17 mouse cellular contexts compared by ENCODE assay signal in genomic region chr9:101610806-101611443, GRCm38 (mm10).
"Had no signal": no experiment of that assay in that cellular context is flagged by ENCODE, and none has a peak within 500 bp of the region (broad histone marks: within the 10 kb centered on the region; RNA-seq: fewer than 3 reads in every experiment).

No protein-coding gene starts in this region.

- H3K9ac ChIP-seq: limb, embryonic 13.5 days; liver, embryonic 12.5 days; liver, embryonic 15.5 days; midbrain, embryonic 12.5 days; midbrain, embryonic 15.5 days; neural tube, embryonic 12.5 days; neural tube, embryonic 15.5 days had no signal

- ATAC-seq: liver, embryonic 12.5 days; midbrain, embryonic 15.5 days had no signal

- H3K4me1 ChIP-seq: limb, embryonic 10.5 days; limb, embryonic 13.5 days; liver, embryonic 12.5 days; liver, embryonic 15.5 days; midbrain, embryonic 12.5 days; midbrain, embryonic 15.5 days; neural tube, embryonic 12.5 days had no signal

- H3K9me3 ChIP-seq: limb, embryonic 10.5 days; limb, embryonic 13.5 days; liver, embryonic 12.5 days; liver, embryonic 15.5 days; midbrain, embryonic 12.5 days; midbrain, embryonic 15.5 days; neural tube, embryonic 12.5 days; neural tube, embryonic 15.5 days had no signal

- H3K4me3 ChIP-seq: layer of hippocampus, adult 2 months; limb, embryonic 10.5 days; limb, embryonic 13.5 days; liver, embryonic 12.5 days; liver, embryonic 15.5 days; midbrain, embryonic 12.5 days; midbrain, embryonic 15.5 days; neural tube, embryonic 12.5 days; neural tube, embryonic 15.5 days had no signal

- DNase-seq: layer of hippocampus, adult 9-11 months; lung, adult 2 months; right cerebral cortex, postnatal 25 days; spleen, adult 18-20 months; thymus, adult 2 months; thymus, postnatal 14 days had no signal

- H3K27ac ChIP-seq: kidney, postnatal 0 days; layer of hippocampus, adult 2 months; limb, embryonic 10.5 days; limb, embryonic 13.5 days; liver, embryonic 12.5 days; liver, embryonic 15.5 days; macrophage; midbrain, embryonic 12.5 days; midbrain, embryonic 15.5 days; neural tube, embryonic 12.5 days; neural tube, embryonic 15.5 days had no signal

- H3K27me3 ChIP-seq: limb, embryonic 13.5 days; liver, embryonic 12.5 days; liver, embryonic 15.5 days; midbrain, embryonic 15.5 days; neural tube, embryonic 12.5 days; neural tube, embryonic 15.5 days had no signal

- H3K36me3 ChIP-seq: limb, embryonic 10.5 days; limb, embryonic 13.5 days; liver, embryonic 12.5 days; liver, embryonic 15.5 days; midbrain, embryonic 12.5 days; midbrain, embryonic 15.5 days; neural tube, embryonic 12.5 days; neural tube, embryonic 15.5 days had no signal

- H3K4me2 ChIP-seq: limb, embryonic 13.5 days; liver, embryonic 12.5 days; liver, embryonic 15.5 days; midbrain, embryonic 12.5 days; midbrain, embryonic 15.5 days; neural tube, embryonic 12.5 days; neural tube, embryonic 15.5 days had no signal
